7 mouse cellular contexts compared by ENCODE assay signal in genomic region chr1:151287451-151287850, GRCm38 (mm10). TPM values are rescaled to one million over a fixed set of nuclear protein-coding genes. Genes with fewer than 3 reads are reported as not detected.
DNase-seq lines count a peak whose midpoint lies in the region; ATAC-seq lines count a peak whose summit lies in the region.

No protein-coding gene starts in this region.

- ATAC-seq in activated CD4-positive, CD25-positive, alpha-beta regulatory T cell, adult 4 months = peak; percentile 74
- peak; percentile 92 for ATAC-seq in neutrophil, adult 5-6 weeks (ENCODE audit: extremely low read depth, insufficient number of reproducible peaks, low FRiP score, poor library complexity, severe bottlenecking)

- DNase-seq in embryo, embryonic 10.5 days (ENCODE audit: low spot score) = peak; percentile 14
- DNase-seq in heart, postnatal 36 days = peak; percentile 49 to 53
- DNase-seq in liver = peak; percentile 38
- no peak for DNase-seq in cerebellum, postnatal 36 days
- DNase-seq in ovary, adult 18-20 months (ENCODE audit: low spot score) = no peak

- intact Hi-C loops in heart, postnatal 36 days (cut with DNase I) = loop anchor here (2.0 kb wide), 1 partner anchor 57 kb away; the partner anchor contains the start of gene Ivns1abp

RNA-seq across cellular contexts. Expression of gene Ivns1abp, which starts 56.8 kb away (rescaled TPM):
- 100 to 1,000 TPM; 102 to 121 TPM for polyA plus RNA-seq in activated CD4-positive, CD25-positive, alpha-beta regulatory T cell, adult 4 months (2017; shearing (Covaris generic))
- 100 to 1,000 TPM; 774 to 837 TPM for total RNA-seq in heart, postnatal 36 days (2021)
- total RNA-seq in neutrophil, adult 5-6 weeks (2017) = 318 and 362 TPM in 2 replicates

Comparison
In these comparisons a context has a peak if more than half of its experiments do, and no peak if none do; other contexts are left out.
1. DNase-seq: peak in embryo, embryonic 10.5 days (single experiment), heart, postnatal 36 days (2 of 2) and liver (single experiment); none in cerebellum, postnatal 36 days (0 of 2) and ovary, adult 18-20 months (single experiment).